Mouse (Mus musculus) cerebellum, postnatal 4 days (tissue): ENCODE measurements around the gene Zfp941.

Experiments used
- DNase-seq, 2 experiments: peaks; one replicate each; pipeline ENCODE4 v3.0.0; 2022; ENCODE audit warnings: low spot score in 2 of 2, mixed read lengths in 1 of 2

Gene Zfp941

DNA sequence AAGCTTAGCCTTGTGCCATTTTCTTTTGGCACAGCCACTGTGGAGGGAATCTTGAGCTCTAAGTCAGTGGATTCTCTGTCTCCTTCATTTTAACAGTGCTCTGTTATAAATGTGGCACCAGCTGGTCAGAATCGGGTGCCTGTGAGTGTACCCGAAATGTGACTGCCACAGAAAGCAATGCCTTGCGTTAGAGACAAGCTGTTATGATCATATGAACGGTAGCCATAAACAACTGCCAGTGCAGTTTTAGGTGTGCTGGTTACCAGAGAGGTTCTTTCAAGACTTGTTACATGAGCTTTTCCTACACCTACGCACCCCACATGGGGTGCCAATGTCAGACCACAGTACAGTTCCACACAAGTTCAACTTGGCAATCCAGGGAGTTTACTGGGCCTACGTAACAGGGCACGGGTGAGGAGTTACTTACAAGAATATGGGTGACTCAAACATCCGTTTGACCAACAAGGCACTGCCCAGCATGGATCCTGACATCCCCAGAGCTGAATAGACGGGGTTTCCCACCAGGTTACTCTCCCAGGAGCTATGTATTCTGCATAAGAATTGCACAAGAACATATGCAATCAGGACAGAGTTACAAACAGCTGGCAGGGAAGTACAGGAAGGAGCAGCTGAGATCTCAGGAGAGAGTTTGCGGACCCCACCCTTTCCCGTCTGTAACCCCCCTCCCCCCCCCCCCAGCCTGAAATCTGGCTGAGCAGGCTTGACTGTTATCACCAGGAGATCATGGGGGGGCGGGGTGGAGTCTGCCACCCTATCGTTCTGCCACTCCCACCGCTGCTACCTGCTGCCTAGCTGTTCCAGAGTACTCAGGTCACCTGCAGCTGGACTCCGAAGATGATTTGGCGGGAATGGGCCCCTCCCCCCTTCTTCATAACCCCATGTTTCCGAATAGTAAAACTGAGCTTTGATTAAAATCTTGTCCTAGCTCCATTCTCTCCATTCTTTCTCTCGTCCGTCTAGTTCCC is 19.1 kb upstream of the Zfp941 start:
- DNase-seq: no peak

DNA sequence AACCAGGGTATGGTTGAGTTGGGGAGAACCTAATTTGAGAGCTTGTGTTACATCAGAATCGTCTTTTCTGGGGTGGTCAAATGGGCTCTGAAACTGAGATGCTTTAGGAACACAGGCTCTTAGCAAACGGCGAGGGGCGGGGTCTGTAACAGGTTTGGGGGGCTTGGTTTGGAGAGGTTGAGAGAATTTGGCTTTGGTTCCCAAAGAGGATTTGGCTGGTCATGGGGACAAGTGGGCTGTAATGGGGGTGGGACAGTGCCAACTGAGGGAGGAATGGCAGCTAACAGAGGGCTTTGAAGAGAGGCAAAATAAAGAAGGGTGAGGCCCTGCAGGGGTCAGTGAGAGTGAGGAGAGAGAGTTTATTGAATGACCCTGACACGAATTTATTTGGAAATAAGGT is 17.6 kb upstream of the Zfp941 start:
- DNase-seq: no peak

GRCm38 (mm10) chr7:140836243-140837115 is 14.5 kb upstream of the Zfp941 start:
- no peak for DNase-seq

GRCm38 (mm10) chr7:140835758-140836087 is 13.7 kb upstream of the Zfp941 start:
- DNase-seq: no peak

- no peak for DNase-seq
Measured at GRCm38 (mm10) chr7:140834968-140835757, 13.2 kb upstream of the Zfp941 start, which contains the start of gene Urah. Gene Urah (plus strand): TSS chr7:140835018.

DNA sequence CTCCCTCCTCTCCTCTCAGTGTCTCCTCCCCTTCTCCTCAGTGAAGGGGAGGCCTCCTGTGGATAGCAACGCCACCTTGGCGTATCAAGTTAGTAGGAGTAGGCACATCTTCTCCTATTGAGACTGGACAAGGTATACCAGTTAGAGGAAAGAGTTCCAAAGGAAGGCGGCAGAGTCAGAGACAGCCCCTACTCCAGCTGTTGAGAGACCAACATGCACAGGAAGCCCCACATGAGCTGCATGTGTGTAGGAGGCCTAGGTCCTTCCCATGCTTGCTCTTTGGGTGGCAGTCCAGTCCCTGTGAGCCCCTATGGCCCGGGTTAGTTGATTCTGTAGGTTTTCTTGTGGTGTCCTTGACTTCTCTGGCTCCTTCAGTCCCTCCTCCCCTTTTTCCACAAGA is 11.4 kb upstream of the Zfp941 start:
- DNase-seq: no peak

GRCm38 (mm10) chr7:140831447-140831846 is 9.5 kb upstream of the Zfp941 start:
- DNase-seq: no peak

- peak in 1 of 2 experiments; percentile 21 for DNase-seq
Measured at GRCm38 (mm10) chr7:140828171-140828881, 6.3 kb upstream of the Zfp941 start.

- no peak for DNase-seq
Measured at GRCm38 (mm10) chr7:140822731-140823130, 753 bp upstream of the Zfp941 start.

DNA sequence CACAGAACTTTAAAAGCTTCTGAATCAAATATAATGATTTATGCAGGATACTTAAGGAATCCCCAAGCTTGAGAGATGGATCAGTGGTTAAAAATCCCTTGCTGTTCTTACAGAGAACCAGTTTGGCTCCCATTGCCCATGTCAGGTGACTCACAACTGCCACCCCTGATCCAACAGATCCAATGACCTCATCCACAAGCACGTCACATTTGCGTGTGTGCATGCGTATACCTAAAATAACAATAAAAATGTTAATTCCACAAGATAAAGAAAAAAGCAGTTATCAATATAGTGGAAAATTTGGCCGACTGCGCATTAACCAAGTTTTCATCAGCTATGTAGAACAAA is 699 bp downstream of the Zfp941 start:
- DNase-seq: no peak

GRCm38 (mm10) chr7:140820173-140820572 is 1.8 kb downstream of the Zfp941 start:
- no peak for DNase-seq

- no peak for DNase-seq
Measured at GRCm38 (mm10) chr7:140812850-140813249, 9.1 kb downstream of the Zfp941 start.

GRCm38 (mm10) chr7:140811714-140812113 is 10.3 kb downstream of the Zfp941 start:
- DNase-seq: no peak

- no peak for DNase-seq
Measured at GRCm38 (mm10) chr7:140810496-140810895, 11.5 kb downstream of the Zfp941 start.

DNA sequence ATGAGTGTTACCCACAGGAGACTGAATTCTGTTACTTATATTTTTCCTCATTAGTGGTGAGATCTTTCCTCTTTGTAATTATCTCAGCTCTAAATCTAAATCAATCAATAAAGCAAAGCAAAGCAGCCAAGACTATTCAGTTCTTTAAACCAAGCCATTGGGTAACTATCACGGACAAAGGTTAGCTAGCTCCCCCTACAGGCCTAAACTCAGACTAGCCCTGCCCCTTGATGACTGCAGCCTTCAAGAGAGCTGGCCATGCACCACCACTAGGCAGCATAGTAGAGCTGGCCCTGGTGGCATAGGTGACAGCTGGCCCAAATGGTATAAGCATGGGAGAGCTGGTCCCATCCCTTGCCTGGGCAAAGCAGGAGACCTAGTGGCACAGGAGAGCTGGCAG is 16.3 kb downstream of the Zfp941 start:
- peak in 1 of 2 experiments; percentile 22 for DNase-seq

GRCm38 (mm10) chr7:140802629-140803028 is 19.3 kb downstream of the Zfp941 start:
- no peak for DNase-seq

GRCm38 (mm10) chr7:140798212-140798611 is 23.8 kb downstream of the Zfp941 start:
- no peak for DNase-seq

DNA sequence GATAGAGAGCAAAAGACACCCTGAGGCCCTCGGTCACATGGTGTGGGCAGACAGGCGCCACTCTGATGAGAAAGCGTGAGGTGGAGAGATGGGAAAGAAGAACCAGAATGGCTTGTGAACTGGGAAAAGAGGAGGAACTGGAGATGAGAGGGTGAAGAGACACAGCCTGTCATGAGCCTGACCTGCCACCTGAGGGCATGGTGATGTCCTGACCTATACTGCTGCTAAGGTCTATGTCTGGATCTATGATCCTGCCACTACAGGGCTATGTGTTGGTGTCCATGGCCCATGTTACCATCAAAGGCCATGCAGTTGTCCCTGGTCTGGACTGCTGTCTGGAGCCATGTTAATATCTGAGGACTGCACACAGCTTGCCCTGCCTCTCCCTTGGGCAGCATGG is 24.4 kb downstream of the Zfp941 start:
- DNase-seq: no peak

GRCm38 (mm10) chr7:140793541-140793940 is 28.4 kb downstream of the Zfp941 start:
- no peak for DNase-seq

DNA sequence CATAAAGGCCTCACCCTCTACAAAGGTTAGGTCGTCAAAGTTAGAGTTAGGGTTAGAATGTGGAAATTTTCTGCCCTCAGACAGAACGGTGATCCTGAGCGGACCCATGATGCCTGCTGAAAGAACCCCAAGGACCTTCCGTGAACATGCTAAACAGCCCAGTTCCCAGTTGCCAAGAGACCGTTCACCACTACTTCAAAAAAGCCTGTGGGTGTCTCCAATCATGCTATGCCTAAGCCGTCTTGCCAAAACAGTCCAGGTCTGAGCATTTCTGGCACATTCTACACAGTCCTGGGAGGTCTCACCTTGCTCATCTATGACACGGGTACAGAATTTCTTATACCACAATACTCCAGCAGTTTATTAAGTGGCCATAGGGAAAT is 33.9 kb downstream of the Zfp941 start:
- DNase-seq: no peak

GRCm38 (mm10) chr7:140787406-140788052 is 34.4 kb downstream of the Zfp941 start, which contains the start of gene Syce1:
Gene Syce1 (minus strand): TSS chr7:140787852.
- no peak for DNase-seq
